Mouse (Mus musculus): ENCODE data around the gene Mia3.

DNA sequence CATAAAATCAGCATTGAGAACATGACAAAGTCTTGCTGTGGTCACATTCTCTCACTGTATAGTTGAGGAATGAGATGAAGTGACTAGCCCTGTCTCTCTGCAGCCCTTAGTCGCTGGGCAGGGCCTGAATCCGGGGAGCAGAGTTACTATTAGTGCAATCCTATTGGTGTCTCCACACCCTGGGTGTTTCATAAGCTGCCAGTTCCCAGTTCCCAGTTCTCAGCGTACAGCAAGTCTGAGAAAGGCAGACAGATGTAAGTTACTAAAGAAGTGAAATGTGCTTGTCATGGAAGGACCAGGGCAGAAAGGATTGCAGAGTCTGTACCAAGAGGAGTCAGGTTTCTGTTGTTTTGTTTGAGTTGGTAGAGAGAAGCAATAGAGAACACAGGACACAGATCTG lies 61.8 kb downstream of the Mia3 start:
- TF ChIP-seq POLR2A (IDR thresholded peaks at IDR 0.05; ENCODE audit: insufficient read depth, low read depth, low read length) (no peak), CTCF (IDR thresholded peaks at IDR 0.05) (no peak), EP300 (IDR thresholded peaks at IDR 0.05; ENCODE audit: insufficient read depth, low read depth, low read length) (no peak)
